Mouse (Mus musculus): ENCODE data around the gene Slc35c2.

Gene Slc35c2

DNA sequence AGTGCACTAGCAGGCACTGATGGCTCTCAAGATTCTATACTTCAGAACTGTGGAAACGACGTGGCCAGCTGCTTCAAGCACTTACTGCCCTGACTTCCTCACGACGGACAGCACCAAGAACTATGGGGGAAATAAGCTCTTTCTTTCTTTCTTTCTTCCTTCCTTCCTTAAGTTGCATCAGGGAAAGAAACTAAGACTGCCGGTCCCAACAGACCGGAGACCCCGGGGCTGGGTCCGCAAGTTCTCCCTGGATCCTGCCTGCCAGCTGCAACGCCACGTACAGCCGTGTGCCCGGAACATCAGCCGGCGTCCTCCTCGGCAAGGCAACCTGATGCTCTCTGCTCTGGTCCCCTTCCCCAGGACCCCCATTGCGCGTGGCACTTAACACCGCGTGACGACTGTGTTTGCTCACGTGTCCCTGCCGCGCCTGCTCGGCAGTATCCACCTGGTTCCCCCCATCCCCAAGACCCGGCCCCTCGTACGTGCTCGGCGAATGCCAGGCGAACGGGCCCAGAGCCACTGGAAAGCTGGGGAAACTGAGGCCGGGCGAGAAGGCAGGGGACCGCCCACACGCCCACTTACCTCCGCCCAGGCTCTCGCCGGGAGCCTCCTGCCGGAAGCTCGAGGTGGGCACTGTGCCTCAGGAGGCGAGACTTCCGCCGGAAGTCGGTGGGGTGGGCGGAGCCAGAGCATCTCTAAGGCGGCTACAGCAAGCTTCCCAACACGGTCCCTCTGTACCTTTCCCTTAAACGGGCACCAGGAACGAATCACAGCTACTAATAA lies at the start of gene Slc35c2:
Gene Slc35c2 (minus strand): TSS at position 668 of the 783 bp plus-strand sequence.
- DNase-seq (ENCODE audit: low read depth, low spot score): peak; percentile 82

GRCm38 (mm10) chr2:165337191-165337590 lies 49.5 kb upstream of the Slc35c2 start:
- no peak for DNase-seq (ENCODE audit: low read depth, low spot score)

- no peak for DNase-seq (ENCODE audit: low read depth, low spot score)
These were observed 45.0 kb upstream of the Slc35c2 start for GRCm38 (mm10) chr2:165332610-165333210.

GRCm38 (mm10) chr2:165329703-165330102 lies 42.0 kb upstream of the Slc35c2 start:
- no peak for DNase-seq (ENCODE audit: low read depth, low spot score)

- DNase-seq (ENCODE audit: low read depth, low spot score): no peak
These were observed 41.1 kb upstream of the Slc35c2 start for GRCm38 (mm10) chr2:165328746-165329145.

DNA sequence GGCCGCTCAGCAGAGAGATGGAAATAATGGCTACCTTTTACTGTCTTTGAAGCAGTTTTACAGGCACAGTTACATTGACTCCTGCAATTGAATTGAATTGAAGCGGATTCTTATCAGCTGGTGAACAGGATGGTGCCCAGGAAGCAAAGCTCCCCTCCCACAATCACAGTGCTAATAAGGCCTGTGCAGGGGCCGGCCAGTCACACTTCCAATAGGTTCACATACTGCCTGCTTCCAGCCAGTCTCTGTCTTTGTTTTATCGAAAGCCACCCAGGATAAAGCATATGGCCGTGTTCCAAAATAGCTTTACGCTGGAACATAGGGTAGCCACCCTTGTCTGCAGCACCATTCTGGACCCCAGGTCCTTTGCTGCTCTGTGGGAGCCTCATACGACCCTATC lies 39.7 kb upstream of the Slc35c2 start:
- no peak for DNase-seq (ENCODE audit: low read depth, low spot score)

DNA sequence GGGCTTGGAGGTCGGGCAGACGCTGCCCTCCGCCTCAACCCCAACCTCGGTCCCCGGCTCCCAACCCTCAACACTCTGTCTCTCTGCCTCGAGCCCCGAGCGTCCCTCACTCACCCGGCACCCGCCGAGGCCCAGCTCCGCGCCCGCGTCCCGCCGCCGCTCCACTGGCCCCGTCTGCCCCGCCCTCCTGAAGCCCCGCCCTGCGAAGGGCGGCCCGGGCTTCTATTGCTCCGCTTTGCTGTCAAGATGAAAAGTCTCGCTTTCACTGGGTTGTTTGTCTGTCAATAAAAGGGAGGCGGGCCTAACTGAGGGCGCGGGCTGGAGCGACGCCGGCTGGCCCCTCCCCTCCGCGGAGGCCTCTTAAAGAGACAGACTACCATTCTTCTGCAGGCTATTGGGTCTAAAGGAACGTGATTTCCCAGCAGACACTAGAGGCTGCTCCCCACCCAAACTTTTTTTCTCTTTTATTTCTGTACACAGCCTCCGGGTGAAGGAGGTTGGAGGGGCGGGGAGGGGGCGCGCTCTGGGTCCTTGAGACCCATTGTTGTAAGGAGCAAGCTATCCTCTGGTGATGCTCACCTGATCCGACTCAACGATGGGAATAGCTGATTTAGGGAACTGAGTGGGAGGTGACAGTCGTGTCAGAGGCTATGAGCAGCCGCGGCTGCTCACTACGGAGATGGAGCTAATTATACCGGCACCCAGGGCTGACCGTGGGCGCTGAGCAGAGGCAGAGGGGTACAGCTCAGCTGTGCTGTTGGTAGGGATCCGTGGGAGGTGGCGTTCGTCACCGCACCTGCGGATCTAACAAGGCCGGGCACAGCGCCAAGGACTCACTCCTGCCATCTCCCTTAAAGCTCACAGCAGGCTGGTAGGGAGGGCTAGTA lies 38.9 kb upstream of the Slc35c2 start, which contains the start of gene Elmo2:
Gene Elmo2 (minus strand): TSS at position 176 of the 887 bp plus-strand sequence.
- DNase-seq (ENCODE audit: low read depth, low spot score): peak; percentile 90

GRCm38 (mm10) chr2:165325521-165326303 lies 38.0 kb upstream of the Slc35c2 start:
- no peak for DNase-seq (ENCODE audit: low read depth, low spot score)

GRCm38 (mm10) chr2:165323928-165324327 lies 36.3 kb upstream of the Slc35c2 start:
- no peak for DNase-seq (ENCODE audit: low read depth, low spot score)

DNA sequence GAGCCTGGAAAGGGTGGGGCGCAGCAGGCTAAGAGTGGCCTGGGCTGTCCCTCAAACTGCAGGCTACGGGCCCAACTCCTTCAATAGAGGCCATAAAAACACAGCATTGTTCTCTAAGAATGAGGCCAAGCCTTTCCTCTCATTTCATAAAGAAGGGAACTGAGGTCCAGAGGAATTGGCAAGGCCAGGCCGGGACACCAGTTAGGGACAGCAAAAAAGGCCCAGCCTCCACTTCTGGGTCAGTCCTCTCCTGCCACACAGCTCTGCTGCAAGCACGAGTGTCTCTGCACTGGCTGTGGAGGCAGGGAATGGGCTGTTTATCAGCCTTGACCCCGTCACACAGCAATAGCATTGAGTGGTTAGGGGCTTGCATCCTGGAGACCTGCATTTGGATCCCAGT lies 35.8 kb upstream of the Slc35c2 start:
- no peak for DNase-seq (ENCODE audit: low read depth, low spot score)

GRCm38 (mm10) chr2:165321981-165322735 lies 34.5 kb upstream of the Slc35c2 start:
- no peak for DNase-seq (ENCODE audit: low read depth, low spot score)

DNA sequence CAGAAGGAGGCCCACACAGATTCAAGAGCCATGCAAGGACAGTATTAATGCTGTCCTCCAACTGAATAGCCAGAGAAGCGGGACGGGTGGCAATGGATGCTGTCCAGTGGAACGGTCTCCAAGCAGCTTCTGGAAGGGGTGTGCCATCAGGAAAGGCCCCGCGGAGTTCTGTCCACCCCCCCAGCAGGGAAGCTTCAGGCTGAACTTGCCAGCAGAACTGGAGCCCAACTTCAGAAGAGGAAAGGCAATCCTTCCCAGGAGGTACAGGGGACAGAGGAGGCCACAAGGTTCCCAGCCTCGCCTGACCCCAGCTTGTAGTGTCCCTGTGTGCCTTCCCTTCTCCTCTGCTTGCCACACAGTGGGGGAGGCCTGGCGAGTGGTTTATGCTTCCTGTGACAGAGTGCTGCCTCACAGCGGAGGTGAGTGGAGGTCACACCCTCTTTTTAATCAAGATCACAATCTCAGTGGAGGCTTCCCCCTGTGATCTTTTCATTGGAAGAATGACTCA lies 33.8 kb upstream of the Slc35c2 start:
- DNase-seq (ENCODE audit: low read depth, low spot score): no peak

- DNase-seq (ENCODE audit: low read depth, low spot score): no peak
These were observed 33.0 kb upstream of the Slc35c2 start for GRCm38 (mm10) chr2:165320531-165321150.

DNA sequence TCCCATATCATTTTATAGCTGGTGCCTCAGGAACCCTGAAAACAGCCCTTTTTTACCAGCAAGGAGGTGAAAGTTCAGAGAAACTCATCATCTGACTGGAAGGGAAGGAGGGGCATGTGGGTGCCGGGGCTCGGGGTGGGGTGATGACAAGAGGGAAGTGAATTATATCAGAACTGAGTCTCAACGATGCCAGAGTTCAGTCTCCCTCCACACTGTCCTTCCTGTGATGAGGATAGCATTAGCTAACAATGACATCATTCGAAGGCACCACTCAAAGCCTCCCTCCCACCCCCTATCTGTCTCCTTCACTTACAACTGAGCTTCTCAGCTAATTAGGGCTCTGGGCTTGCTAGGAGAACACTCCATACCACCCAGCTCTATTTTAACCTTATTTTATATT lies 31.8 kb upstream of the Slc35c2 start:
- no peak for DNase-seq (ENCODE audit: low read depth, low spot score)

GRCm38 (mm10) chr2:165318941-165319340 lies 31.3 kb upstream of the Slc35c2 start:
- no peak for DNase-seq (ENCODE audit: low read depth, low spot score)

GRCm38 (mm10) chr2:165317621-165318263 lies 30.1 kb upstream of the Slc35c2 start:
- no peak for DNase-seq (ENCODE audit: low read depth, low spot score)

GRCm38 (mm10) chr2:165316837-165317473 lies 29.3 kb upstream of the Slc35c2 start:
- peak; percentile 18 for DNase-seq (ENCODE audit: low read depth, low spot score)

GRCm38 (mm10) chr2:165316204-165316603 lies 28.5 kb upstream of the Slc35c2 start:
- DNase-seq (ENCODE audit: low read depth, low spot score): no peak

GRCm38 (mm10) chr2:165314197-165314596 lies 26.5 kb upstream of the Slc35c2 start:
- DNase-seq (ENCODE audit: low read depth, low spot score): no peak

Measured in WW6 (cell line).